Mouse (Mus musculus) liver, adult (tissue): Measurements from ENCODE around the gene 3110009E18Rik.

Experiments used
- GATA4 ChIP-seq: IDR thresholded peaks from 2 replicates; pipeline ENCODE4 v1.6.1; 2014; ENCODE audit warnings: mild to moderate bottlenecking, low read length; ENCODE audit not compliant: insufficient replicate concordance

3110009E18Rik gene

DNA sequence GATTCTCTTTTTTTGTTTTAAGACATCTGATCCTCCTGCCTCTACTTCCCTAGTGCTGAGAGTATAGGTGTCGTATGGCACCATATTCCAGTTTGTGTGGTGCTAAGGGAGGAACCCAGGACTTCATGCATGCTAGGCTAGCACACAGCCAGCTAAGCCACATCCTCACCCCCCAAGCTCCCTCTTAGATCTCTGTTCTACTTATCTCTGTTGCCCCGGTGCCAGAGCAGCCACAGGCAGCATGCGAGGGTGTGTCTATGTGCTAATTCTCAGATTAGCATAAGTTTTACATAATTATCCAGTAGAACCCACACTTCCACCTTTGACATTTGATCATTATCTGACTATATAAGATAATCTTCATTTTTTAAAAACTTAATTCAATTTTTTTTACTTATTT, 26.1 kb upstream of the 3110009E18Rik start:
- no peak for TF ChIP-seq GATA4

DNA sequence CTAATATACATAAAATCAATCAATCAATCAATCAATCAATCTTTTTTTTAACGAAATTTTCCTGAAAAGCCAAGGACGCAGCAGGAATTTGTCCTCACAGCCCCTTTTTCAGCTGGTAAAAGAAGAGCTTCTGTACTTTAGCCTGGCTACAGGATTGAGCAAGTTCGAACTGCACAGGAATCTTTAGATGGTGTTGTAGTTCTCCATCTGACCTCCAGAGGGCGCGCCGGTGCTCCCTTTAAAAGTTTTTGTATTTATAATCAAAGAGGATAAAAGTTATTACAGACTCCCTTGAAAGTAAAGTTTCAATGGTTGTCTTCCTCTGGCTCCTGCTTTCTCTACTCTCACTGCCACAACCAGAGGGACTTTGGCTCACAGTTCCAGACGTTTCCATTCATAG, 22.7 kb upstream of the 3110009E18Rik start:
- TF ChIP-seq GATA4: no peak

DNA sequence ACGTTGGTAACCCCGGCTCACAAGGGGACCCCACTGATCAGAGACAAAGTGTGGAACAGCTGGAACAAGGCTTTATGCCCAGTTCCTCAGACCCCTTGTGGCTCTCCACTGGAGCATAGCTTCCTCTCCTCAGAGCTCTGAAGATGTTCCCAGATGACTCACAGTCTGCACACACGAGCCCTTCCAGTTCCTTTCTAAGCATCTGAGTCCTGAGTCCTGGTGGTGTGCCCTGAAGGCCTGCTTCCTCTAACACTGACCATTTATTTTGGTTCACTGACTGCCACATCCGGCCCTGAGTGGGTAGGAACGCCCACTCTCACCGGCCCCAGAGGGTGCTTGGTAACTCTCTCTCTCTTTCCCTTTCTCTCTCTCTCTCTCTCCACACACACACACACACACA, 21.5 kb upstream of the 3110009E18Rik start:
- TF ChIP-seq GATA4: no peak

DNA sequence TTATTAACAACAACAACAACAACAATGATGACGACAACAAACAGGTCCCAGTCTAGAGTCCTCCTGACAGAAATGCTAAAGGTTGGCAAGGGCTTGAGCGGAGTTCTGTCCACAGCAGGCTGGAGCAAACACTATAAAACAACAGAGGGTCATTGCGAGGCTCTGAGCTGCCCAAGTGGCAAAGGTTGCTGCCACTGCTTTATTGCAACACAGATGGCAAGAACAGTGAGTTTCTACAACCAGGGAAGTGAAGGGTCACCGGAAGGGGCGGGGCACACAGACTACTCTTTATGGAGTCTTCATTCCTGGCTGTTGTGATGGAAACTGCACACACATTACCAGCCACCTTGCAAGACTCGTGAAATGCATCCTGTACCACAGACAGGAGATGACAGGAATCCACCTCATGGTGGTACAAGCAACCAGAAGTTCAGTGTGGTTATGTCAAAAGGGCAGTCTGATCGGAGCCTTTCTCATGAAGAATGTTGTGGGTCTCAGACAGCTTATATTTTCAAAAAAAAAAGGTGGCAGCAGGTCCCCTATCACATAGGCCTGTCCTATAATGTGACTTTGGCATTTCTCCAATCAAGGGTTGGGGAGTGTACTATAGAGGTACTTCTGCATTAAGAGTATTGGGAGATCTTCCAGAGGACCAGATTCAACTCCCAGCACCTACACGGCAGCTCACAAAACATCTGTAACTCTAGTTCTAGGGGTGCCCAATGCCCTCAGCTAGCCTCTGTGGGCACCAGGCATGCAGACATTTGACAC, 20.3 kb upstream of the 3110009E18Rik start:
- no peak for TF ChIP-seq GATA4

DNA sequence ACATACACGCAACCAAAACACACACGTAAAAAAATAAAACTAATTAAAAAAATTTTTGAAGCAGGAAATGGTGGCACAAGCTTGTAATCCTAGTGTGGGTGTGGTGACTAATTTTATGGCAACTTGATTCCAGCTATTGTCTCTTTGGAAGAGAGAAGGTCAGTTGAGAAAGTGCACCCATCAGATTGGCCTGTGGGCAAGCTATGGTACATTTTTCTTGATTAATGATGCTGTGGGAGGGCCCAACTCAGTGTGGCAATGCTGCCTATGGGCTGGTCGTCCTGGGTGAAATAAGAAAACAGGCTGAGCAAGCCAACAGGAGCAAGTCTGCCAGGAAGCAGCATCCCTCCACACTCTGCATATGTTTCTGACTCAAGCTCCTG, 19.8 kb upstream of the 3110009E18Rik start:
- TF ChIP-seq GATA4: no peak

DNA sequence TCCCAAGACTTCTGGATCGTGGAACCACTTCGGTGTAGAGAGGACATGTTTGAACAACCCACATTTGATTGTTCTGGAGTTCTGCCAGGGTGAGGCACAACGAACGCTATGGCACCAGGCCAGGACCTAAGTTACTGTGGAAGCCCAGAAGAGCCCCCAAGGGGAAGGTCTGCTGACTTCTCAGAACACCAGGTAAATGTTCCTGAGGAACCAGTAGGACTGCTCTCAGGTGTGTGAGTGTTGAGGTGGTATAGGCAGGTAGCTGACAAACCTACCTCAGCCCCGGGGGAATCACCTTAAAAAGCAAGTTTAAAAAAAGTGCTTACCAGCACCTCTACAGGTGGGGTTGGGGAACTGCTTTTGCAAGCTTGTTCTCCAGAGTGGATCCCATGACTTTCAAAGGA, 15.4 kb upstream of the 3110009E18Rik start:
- no peak for TF ChIP-seq GATA4

DNA sequence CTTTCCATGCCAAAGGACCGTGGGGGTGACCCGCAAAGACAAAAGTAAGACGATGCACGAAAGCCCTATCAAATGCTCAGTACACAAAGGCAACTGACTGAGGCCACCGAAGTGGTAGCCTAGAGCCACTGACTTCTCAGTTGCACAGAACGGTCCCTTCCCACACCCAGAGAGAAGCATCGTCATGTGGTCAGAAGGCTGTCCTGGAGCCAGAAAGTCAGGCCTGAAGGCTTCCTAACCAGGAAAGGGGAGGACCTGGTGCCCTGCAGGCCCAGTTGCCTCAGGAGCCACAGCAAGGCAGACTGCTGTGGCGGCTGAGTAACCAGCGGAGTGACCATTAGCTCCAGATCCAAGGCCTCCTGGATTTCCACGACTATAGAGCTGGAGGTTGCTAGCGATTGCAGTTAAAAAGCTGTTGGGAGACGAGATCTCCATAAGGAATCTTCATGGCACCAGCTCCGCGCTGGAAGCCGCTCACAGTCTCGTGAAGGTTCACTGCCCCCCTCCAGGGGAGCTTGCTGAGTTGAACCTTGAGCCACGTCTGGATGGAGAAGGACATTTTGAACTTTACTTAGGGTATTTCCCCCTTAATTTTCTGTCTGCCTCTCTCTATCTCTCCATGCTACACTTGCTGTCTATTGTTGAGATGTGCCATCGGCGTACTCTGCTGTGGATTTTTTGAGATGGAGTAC, 11.1 kb upstream of the 3110009E18Rik start:
- TF ChIP-seq GATA4: no peak

DNA sequence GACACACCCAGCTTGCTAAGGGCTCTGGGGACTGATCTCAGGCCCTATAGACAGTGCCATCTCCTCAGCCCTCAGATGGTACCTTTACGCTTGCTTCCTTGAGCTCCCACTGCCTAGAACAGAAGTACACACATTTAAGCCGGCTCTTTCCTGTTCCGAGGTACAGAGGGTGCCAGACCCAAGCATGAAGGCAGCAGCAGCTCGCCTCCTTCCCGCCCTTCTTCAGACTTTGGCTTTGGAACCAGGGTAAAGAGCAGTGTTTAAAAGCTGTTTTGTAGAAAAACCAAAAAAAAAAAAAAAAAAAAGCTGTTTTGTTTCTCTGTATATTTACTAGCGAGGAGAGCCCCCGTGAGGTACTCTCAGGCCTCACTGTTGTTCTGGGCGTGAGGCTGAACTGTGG, 9.2 kb upstream of the 3110009E18Rik start:
- no peak for TF ChIP-seq GATA4

DNA sequence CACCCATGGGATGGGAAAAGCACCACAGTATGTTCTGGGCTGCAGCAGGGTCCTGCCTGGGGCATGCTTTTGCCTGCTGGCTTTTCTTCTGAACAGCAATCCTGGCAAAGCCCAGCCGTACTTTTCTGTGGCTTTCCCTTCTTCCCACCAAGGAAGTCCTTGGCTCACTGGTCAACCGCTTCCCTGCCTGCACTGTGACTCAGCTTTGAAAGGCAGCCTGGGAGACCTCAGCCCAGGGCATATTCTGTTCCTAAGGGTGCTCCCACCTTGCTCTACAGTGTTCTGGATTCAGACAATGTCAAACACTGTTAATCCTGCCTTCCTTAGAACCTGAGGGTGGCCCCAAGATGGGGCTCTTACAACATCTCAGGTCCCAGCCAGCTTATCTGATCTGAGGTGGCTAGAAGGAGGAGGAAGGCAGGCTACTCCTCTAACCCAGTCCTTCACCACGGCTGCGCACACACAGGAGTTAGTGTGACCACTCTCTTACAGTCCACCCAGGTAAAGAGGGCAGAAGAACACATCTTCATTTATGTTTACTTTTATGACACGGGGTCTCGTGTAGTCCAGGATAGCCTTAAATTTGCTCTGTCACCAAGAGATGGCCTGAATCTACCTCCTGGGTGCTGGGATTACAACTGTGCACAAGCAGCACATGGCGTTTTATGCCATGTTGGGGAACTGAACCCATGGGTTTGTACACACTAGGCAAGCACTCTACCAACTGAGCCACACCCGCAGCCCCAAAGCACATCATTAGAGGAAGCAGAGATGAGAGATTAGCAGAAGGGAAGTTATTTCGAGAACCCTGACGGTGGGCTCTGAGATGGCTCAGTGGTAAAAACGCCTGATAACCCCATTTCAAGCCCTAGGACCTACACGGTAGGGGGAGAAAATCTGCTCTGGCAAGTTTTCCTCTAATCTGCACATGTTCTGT, 8.5 kb upstream of the 3110009E18Rik start:
- no peak for TF ChIP-seq GATA4

DNA sequence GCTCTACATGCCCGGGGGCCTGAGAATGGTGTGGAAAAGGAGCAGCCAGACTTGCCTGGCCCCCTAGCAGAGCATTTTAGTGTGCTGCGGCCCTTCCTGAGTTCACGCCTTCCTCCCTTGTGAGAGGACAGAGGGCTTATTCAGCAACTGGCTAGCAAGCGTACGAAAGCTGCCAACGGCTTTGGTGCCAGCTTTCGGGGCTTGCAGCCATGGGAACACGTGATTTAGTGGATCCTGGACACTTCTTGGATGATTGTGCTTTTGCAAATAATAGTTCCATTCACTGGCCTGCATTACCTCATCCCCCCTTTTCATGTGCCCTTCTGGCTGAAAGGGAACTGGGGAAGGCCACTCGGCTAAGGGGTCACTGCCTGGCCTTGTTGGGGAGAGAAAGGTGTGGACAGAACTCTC, 5.3 kb upstream of the 3110009E18Rik start:
- TF ChIP-seq GATA4: no peak

DNA sequence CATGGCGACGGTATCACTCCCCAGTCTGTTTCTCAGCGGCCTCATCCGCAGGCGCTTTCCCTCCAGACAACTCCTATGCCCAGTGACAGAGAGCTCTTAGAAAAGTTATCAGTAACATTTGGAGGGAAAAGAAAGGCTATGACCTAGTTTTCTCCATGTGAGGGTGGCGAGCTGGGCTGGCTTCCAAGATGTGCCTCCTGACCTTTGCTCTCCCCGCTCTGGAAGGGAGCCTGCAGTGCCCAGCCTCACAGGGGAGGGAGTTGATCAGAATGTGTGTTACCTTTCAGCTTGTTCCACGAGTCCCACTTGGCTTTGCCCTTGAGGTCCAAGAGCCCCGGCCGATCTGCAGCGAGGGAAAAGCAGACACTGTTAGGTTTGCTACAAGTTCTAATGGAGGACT, 4.9 kb upstream of the 3110009E18Rik start:
- no peak; the same call in 1 of the 2 replicates for TF ChIP-seq GATA4

DNA sequence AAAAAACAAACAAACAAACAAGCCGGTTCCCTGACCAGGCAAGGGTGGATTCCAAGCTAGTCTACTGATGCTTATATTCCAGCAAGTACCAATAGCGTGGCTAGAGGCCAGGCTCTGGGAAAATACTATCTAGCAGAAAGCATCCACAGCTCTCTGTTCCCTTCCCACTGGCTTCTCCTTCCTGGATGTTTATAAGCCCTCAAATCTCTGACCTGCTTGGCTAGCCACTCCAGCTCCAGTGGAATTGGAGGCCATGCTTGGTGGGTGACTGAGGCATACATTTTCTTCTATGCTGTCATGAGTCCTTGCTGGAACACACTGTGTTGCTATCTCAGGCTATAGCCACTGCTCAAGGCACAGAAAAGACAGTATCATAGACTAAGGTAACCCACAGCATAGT, 2.1 kb upstream of the 3110009E18Rik start:
- no peak for TF ChIP-seq GATA4

DNA sequence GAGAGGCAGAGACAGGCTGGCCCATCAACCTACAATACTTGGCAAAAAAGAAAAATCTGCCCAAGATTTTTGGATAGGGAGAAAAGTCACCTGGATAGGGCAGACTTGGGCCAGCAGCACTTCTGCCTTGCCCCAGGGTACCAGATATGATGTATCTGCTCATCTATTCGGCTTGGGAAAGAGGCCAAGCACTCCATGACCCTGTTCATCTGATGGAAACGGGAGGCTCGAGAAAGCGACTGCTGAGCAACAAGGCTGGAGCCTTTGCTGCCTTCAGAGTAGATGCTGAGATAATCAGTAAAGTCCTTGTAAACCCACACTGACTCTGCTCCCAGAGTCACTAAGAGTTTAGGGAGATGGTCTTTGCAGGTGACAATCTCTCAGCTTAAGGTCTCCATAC, 1.6 kb upstream of the 3110009E18Rik start:
- no peak for TF ChIP-seq GATA4

DNA sequence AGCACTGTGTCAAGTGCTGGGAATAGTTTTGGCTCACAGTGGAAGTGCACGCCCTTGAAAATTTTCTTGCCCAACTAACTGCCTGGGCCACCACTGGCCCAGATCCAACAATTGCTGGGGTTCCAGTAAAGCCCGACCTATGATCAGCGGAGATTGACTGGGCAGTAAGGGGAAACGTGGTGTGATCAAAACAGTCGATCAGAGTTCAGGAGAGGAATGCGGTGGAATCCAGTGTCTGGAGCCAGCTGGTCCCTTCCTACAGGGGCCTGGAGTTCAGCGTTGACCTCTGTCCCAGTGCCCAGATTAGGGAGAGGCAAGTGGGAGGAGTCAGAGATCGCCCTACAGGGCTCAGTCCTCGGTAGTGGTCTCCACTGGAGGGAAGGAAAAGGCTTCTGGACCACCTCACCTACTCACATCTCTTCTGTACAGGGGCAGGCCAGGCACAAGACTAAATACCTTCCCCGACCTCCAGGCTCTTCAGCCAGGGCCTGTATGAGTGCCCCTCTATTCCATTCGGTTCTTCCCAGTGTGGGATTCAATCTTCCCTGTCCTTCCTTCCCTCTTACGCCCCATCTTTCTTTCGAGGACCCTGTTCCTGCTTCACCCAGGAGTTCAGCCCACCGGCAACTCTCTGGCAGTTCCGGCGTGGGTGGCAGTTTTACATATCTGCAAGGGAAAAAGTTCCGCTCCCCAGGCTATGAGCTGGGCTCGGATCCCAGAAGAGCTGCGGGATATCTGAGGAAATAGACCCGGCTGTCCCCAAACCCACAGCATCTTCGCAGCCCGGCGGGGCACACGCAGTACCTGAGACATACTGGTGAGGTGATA, 632 bp upstream of the 3110009E18Rik start:
- peak; percentile 30; the same call in 1 of the 2 replicates for TF ChIP-seq GATA4

DNA sequence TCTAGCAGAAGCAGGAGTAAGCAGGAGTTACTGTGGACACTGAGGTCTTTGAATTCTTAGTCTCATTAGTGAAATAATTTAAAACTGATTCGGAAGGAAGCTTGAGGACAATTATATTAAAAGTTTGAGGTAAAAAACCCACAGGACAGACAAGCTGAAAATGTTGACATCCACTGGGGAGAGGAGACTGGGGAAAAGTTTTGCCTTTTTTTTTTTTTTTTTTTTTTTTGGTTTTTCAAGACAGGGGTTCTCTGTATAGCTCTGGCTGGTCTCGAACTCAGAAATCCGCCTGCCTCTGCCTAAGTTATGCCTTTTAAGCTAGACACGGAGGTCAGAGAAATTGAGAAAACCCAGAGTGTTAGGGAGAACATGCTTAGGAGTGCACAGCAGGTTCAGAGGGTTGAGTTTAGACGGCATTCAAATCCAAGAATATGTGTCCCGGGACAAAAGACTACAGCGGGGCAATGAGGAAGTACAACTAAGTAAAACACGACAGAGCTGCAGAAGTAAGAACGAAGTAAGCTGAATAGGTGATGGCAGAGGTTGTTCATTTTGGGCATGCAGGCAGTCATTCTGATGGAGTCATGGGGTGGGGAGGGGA, 1.0 kb downstream of the 3110009E18Rik start:
- TF ChIP-seq GATA4: no peak
